Mouse (Mus musculus) midbrain, postnatal 0 days (tissue): Measurements from ENCODE around the gene Vstm2l. TPM values are rescaled to one million over a fixed set of nuclear protein-coding genes. Genes with fewer than 3 reads are reported as not detected.
A peak's percentile ranks its signal among the peaks of the same experiment; 100 is the strongest.

Experiments used
- ATAC-seq: fragments of 200-750 bp; cut with Nextera tagmentation; 2 replicates; pipeline ENCODE4 v1.8.0; 2017; ENCODE audit warnings: moderate number of reproducible peaks, mild to moderate bottlenecking, moderate TSS enrichment, moderate library complexity; ENCODE audit not compliant: low FRiP score
- DNase-seq: peaks from one replicate; pipeline ENCODE4 v3.0.0-alpha.2; 2015; ENCODE audit warnings: low spot score
- H3K27ac ChIP-seq: fragments of 300-500 bp; sonication (generic); 2 replicates; pipeline ENCODE4 v1.5.1; 2014; ENCODE audit warnings: low read depth, mild to moderate bottlenecking, low read length, mixed read lengths
- H3K27me3 ChIP-seq: fragments of 300-500 bp; sonication (generic); 2 replicates; pipeline ENCODE4 v1.6.1; 2014; ENCODE audit warnings: low read length, control low read depth, mixed read lengths; ENCODE audit not compliant: insufficient read depth
- H3K36me3 ChIP-seq: fragments of 300-500 bp; sonication (generic); 2 replicates; pipeline ENCODE4 v1.6.1; 2014; ENCODE audit warnings: low read length, control low read depth, mixed read lengths; ENCODE audit not compliant: insufficient read depth
- H3K4me1 ChIP-seq: fragments of 300-500 bp; sonication (generic); 2 replicates; pipeline ENCODE4 v1.6.1; 2014; ENCODE audit warnings: mild to moderate bottlenecking, control low read depth, antibody characterized with exemption, low read length, mixed read lengths; ENCODE audit not compliant: insufficient read depth
- H3K4me2 ChIP-seq: fragments of 300-500 bp; sonication (generic); 2 replicates; pipeline ENCODE4 v1.6.1; 2014; ENCODE audit warnings: low read depth, mild to moderate bottlenecking, low read length, mixed read lengths; ENCODE audit not compliant: poor library complexity, severe bottlenecking
- H3K4me3 ChIP-seq: fragments of 300-500 bp; sonication (generic); 2 replicates; pipeline ENCODE4 v1.5.1; 2014; ENCODE audit warnings: low read depth, mild to moderate bottlenecking, low read length, moderate library complexity
- H3K9ac ChIP-seq: fragments of 300-500 bp; sonication (generic); replicated peaks from 2 replicates; pipeline ENCODE4 v1.6.1; 2014; ENCODE audit warnings: mild to moderate bottlenecking, low read length, moderate library complexity, mixed read lengths; ENCODE audit not compliant: poor library complexity, severe bottlenecking
- H3K9me3 ChIP-seq: fragments of 300-500 bp; sonication (generic); 2 replicates; pipeline ENCODE4 v1.6.1; 2016; ENCODE audit warnings: low read length, control low read depth
- CTCF ChIP-seq: IDR thresholded peaks from 2 replicates; pipeline ENCODE4 v1.5.1; 2016; ENCODE audit warnings: antibody characterized with exemption, mild to moderate bottlenecking
- WGBS: fragments of 180-500 bp; shearing (Covaris S2); extraction: QIAGEN DNeasy Blood & Tissue Kit; methylation state at CpG from one replicate; pipeline ENCODE4 v1.1.7; 2014; 5-methylcytosine and 5-hydroxymethylcytosine counted together
- polyA plus RNA-seq: library from polyadenylated mRNA; unstranded; fragments of >200 nt; fragmentation: Nextera tagmentation; extraction: Ambion mirVana; gene quantifications from 2 replicates; pipeline ENCODE4 v1.2.1, GENCODE M21; 2015
- total RNA-seq: library from RNA; depleted of rRNA; stranded (reverse); fragments of >200 nt; gene quantifications from 2 replicates; pipeline ENCODE4 v1.2.3, GENCODE M21; 2014

The Vstm2l gene
- total and polyA plus RNA-seq, 2 experiments from 2014 or later, result 61.8 to 393 TPM

- no peak for TF ChIP-seq CTCF
- no peak for ATAC-seq
Observed at GRCm38 (mm10) chr2:157975595-157975994, 61.1 kb downstream of the Vstm2l start.

GRCm38 (mm10) chr2:157979241-157979640 lies 64.8 kb downstream of the Vstm2l start:
- no peak overlapping the region for H3K9ac ChIP-seq
- H3K36me3 ChIP-seq, result no peaks in the 10 kb centered on the region
- no peak for TF ChIP-seq CTCF
- H3K4me1 ChIP-seq, result peaks cover 10% of the 10 kb centered on the region; the same call in 1 of the 2 replicates
- H3K9me3 ChIP-seq, result no peaks in the 10 kb centered on the region
- no peak overlapping the region for H3K4me2 ChIP-seq
- no peak overlapping the region for H3K4me3 ChIP-seq
- no peak for DNase-seq
- ATAC-seq, result no peak
- H3K27me3 ChIP-seq, result no peaks in the 10 kb centered on the region
- 70% methylated on average over 5 of the region's 5 CpGs for WGBS
- H3K27ac ChIP-seq, result no peak overlapping the region

More at GRCm38 (mm10) chr2:157975595-157975994, 61.1 kb downstream of the Vstm2l start:
- Histone ChIP-seq H3K27ac (peak overlapping the region; percentile 47; the same call in 1 of the 2 replicates), H3K9me3 (no peaks in the 10 kb centered on the region), H3K4me2 (0 out of 2 replicates have a peak overlapping the region, but pooled peaks have one; percentile 35), H3K4me3 (no peak overlapping the region), H3K9ac (no peak overlapping the region; the same call in 1 of the 2 replicates), H3K4me1 (peaks cover 10% of the 10 kb centered on the region; the same call in 1 of the 2 replicates), H3K27me3 (no peaks in the 10 kb centered on the region), H3K36me3 (no peaks in the 10 kb centered on the region)
- no peak for DNase-seq
- 19% methylated on average over 7 of the region's 7 CpGs for WGBS

GRCm38 (mm10) chr2:157982727-157983126 lies 68.3 kb downstream of the Vstm2l start:
- Histone ChIP-seq H3K4me2 (no peak overlapping the region), H3K9me3 (no peaks in the 10 kb centered on the region), H3K4me3 (no peak overlapping the region), H3K27me3 (no peaks in the 10 kb centered on the region), H3K36me3 (no peaks in the 10 kb centered on the region), H3K9ac (no peak overlapping the region), H3K4me1 (peaks cover 10% of the 10 kb centered on the region; the same call in 1 of the 2 replicates), H3K27ac (no peak overlapping the region)
- DNase-seq (no peak), ATAC-seq (no peak)
- no peak for TF ChIP-seq CTCF
- WGBS, result 93% methylated on average over 3 of the region's 3 CpGs

- H3K9ac ChIP-seq, result no peak overlapping the region
- no peak overlapping the region for H3K4me2 ChIP-seq
- no peaks in the 10 kb centered on the region for H3K9me3 ChIP-seq
- TF ChIP-seq CTCF, result no peak
- no peak for DNase-seq
- no peak overlapping the region for H3K27ac ChIP-seq
- no peaks in the 10 kb centered on the region for H3K36me3 ChIP-seq
- 91% methylated on average over 4 of the region's 4 CpGs for WGBS
- peaks cover 10% of the 10 kb centered on the region; the same call in 1 of the 2 replicates for H3K4me1 ChIP-seq
- no peaks in the 10 kb centered on the region for H3K27me3 ChIP-seq
- no peak for ATAC-seq
- H3K4me3 ChIP-seq, result no peak overlapping the region
Observed at GRCm38 (mm10) chr2:157983276-157983675, 68.8 kb downstream of the Vstm2l start.

- no peaks in the 10 kb centered on the region for H3K36me3 ChIP-seq
- H3K27ac ChIP-seq, result peak overlapping the region; percentile 59
- no peaks in the 10 kb centered on the region for H3K27me3 ChIP-seq
- ATAC-seq, result no peak
- 77% methylated on average over 4 of the region's 4 CpGs for WGBS
- H3K4me1 ChIP-seq, result peaks cover 10% of the 10 kb centered on the region; the same call in 1 of the 2 replicates
- no peaks in the 10 kb centered on the region for H3K9me3 ChIP-seq
- no peak overlapping the region for H3K9ac ChIP-seq
- H3K4me2 ChIP-seq, result no peak overlapping the region
- DNase-seq, result no peak
- TF ChIP-seq CTCF, result no peak
- no peak overlapping the region for H3K4me3 ChIP-seq
Observed at GRCm38 (mm10) chr2:157985611-157986010, 71.2 kb downstream of the Vstm2l start.

GRCm38 (mm10) chr2:157986235-157986634 lies 71.8 kb downstream of the Vstm2l start:
- H3K36me3 ChIP-seq, result no peaks in the 10 kb centered on the region
- no peaks in the 10 kb centered on the region for H3K9me3 ChIP-seq
- no peak for TF ChIP-seq CTCF
- 33% methylated on average over 6 of the region's 6 CpGs for WGBS
- peak; percentile 27 for DNase-seq
- peaks cover 10% of the 10 kb centered on the region; the same call in 1 of the 2 replicates for H3K4me1 ChIP-seq
- no peak overlapping the region; the same call in 1 of the 2 replicates for H3K9ac ChIP-seq
- ATAC-seq, result peak; percentile 47; the same call in 1 of the 2 replicates
- H3K4me2 ChIP-seq, result no peak overlapping the region
- H3K27ac ChIP-seq, result peak overlapping the region; percentile 84
- no peaks in the 10 kb centered on the region for H3K27me3 ChIP-seq
- no peak overlapping the region for H3K4me3 ChIP-seq
